Mouse (Mus musculus): Measurements from ENCODE around the gene Smyd3. TPM values are rescaled to one million over a fixed set of nuclear protein-coding genes. Genes with fewer than 3 reads are reported as not detected.
"Not testable (repeated sequence)": the region's sequence is repeated elsewhere in the genome, so short reads cannot be mapped to it uniquely, and the experiment has no call there.

Gene Smyd3
- polyA plus RNA-seq, 1 experiment from 2014 or later, result 11.3 TPM

GRCm38 (mm10) chr1:179302446-179303230 is 215.2 kb downstream of the Smyd3 start:
- H3K36me3 ChIP-seq (ENCODE audit: control insufficient read depth, insufficient read depth, low read length), result no peaks in the 10 kb centered on the region
- no peak overlapping the region for H3K4me3 ChIP-seq (ENCODE audit: control insufficient read depth in 1 of 2, insufficient read depth in 1 of 2, low read depth in 1 of 2, low read length in 2 of 2)
- no peak overlapping the region for H3K27ac ChIP-seq (replicated peaks in 1 of 2; ENCODE audit: control insufficient read depth in 1 of 2, insufficient read depth in 1 of 2, low read depth in 2 of 2, low read length in 2 of 2)
- H3K27me3 ChIP-seq (ENCODE audit: control insufficient read depth, insufficient read depth, low read length), result no peaks in the 10 kb centered on the region
- 83% methylated on average over 13 of the region's 13 CpGs for whole genome bisulfite sequencing
- no peaks in the 10 kb centered on the region for H3K9me3 ChIP-seq (ENCODE audit: control insufficient read depth, low read length)
- no peaks in the 10 kb centered on the region for H3K4me1 ChIP-seq (ENCODE audit: control insufficient read depth in 2 of 2, insufficient read depth in 2 of 2, low read length in 2 of 2)
- no peak overlapping the region for H3K4me2 ChIP-seq (ENCODE audit: low read length)
- no peak overlapping the region for H3K9ac ChIP-seq (ENCODE audit: low read length)
- ATAC-seq (ENCODE audit: insufficient number of reproducible peaks, insufficient read depth, low FRiP score, low read depth), result no peak

- WGBS, result 78% methylated on average over 6 of the region's 6 CpGs
- H3K27ac ChIP-seq (replicated peaks in 1 of 2; ENCODE audit: control insufficient read depth in 1 of 2, insufficient read depth in 1 of 2, low read depth in 2 of 2, low read length in 2 of 2), result no peak overlapping the region
- no peaks in the 10 kb centered on the region for H3K36me3 ChIP-seq (ENCODE audit: control insufficient read depth, insufficient read depth, low read length)
- peaks cover 1% of the 10 kb centered on the region for H3K9me3 ChIP-seq (ENCODE audit: control insufficient read depth, low read length)
- H3K4me3 ChIP-seq (ENCODE audit: control insufficient read depth in 1 of 2, insufficient read depth in 1 of 2, low read depth in 1 of 2, low read length in 2 of 2), result no peak overlapping the region
- H3K27me3 ChIP-seq (ENCODE audit: control insufficient read depth, insufficient read depth, low read length), result no peaks in the 10 kb centered on the region
- H3K9ac ChIP-seq (ENCODE audit: low read length), result no peak overlapping the region
- no peaks in the 10 kb centered on the region for H3K4me1 ChIP-seq (ENCODE audit: control insufficient read depth in 2 of 2, insufficient read depth in 2 of 2, low read length in 2 of 2)
- H3K4me2 ChIP-seq (ENCODE audit: low read length), result no peak overlapping the region
- ATAC-seq (ENCODE audit: insufficient number of reproducible peaks, insufficient read depth, low FRiP score, low read depth), result no peak
These were observed 222.2 kb downstream of the Smyd3 start for GRCm38 (mm10) chr1:179295626-179296025.

GRCm38 (mm10) chr1:179293772-179294353 is 224.0 kb downstream of the Smyd3 start:
- no peak for ATAC-seq (ENCODE audit: insufficient number of reproducible peaks, insufficient read depth, low FRiP score, low read depth)
- WGBS, result 88% methylated on average over 8 of the region's 8 CpGs

GRCm38 (mm10) chr1:179290181-179290580 is 227.7 kb downstream of the Smyd3 start:
- H3K4me1 ChIP-seq (ENCODE audit: control insufficient read depth in 2 of 2, insufficient read depth in 2 of 2, low read length in 2 of 2); ATAC-seq (ENCODE audit: insufficient number of reproducible peaks, insufficient read depth, low FRiP score, low read depth); H3K27me3 ChIP-seq (ENCODE audit: control insufficient read depth, insufficient read depth, low read length); H3K4me2 ChIP-seq (ENCODE audit: low read length); H3K36me3 ChIP-seq (ENCODE audit: control insufficient read depth, insufficient read depth, low read length); H3K9ac ChIP-seq (ENCODE audit: low read length); H3K4me3 ChIP-seq (ENCODE audit: control insufficient read depth in 1 of 2, insufficient read depth in 1 of 2, low read depth in 1 of 2, low read length in 2 of 2); H3K9me3 ChIP-seq (ENCODE audit: control insufficient read depth, low read length): not testable (repeated sequence)
- 69% methylated on average over 6 of the region's 6 CpGs for WGBS
- H3K27ac ChIP-seq (replicated peaks in 1 of 2; ENCODE audit: control insufficient read depth in 1 of 2, insufficient read depth in 1 of 2, low read depth in 2 of 2, low read length in 2 of 2), result peak overlapping the region; percentile 68 to 71

More at GRCm38 (mm10) chr1:179293772-179294353, 224.0 kb downstream of the Smyd3 start:
- peaks cover 7% of the 10 kb centered on the region for H3K9me3 ChIP-seq (ENCODE audit: control insufficient read depth, low read length)
- H3K27me3 ChIP-seq (ENCODE audit: control insufficient read depth, insufficient read depth, low read length), result no peaks in the 10 kb centered on the region
- no peak overlapping the region for H3K4me2 ChIP-seq (ENCODE audit: low read length)
- no peak overlapping the region for H3K27ac ChIP-seq (replicated peaks in 1 of 2; ENCODE audit: control insufficient read depth in 1 of 2, insufficient read depth in 1 of 2, low read depth in 2 of 2, low read length in 2 of 2)
- H3K36me3 ChIP-seq (ENCODE audit: control insufficient read depth, insufficient read depth, low read length), result no peaks in the 10 kb centered on the region
- H3K4me1 ChIP-seq (ENCODE audit: control insufficient read depth in 2 of 2, insufficient read depth in 2 of 2, low read length in 2 of 2), result peaks cover 0 to 9% of the 10 kb centered on the region in 2 experiments; a peak in 2 of 4 replicates
- H3K4me3 ChIP-seq (ENCODE audit: control insufficient read depth in 1 of 2, insufficient read depth in 1 of 2, low read depth in 1 of 2, low read length in 2 of 2), result no peak overlapping the region
- no peak overlapping the region for H3K9ac ChIP-seq (ENCODE audit: low read length)

GRCm38 (mm10) chr1:179289744-179290143 is 228.1 kb downstream of the Smyd3 start:
- ATAC-seq (ENCODE audit: insufficient number of reproducible peaks, insufficient read depth, low FRiP score, low read depth), result no peak
- Histone ChIP-seq H3K4me2 (ENCODE audit: low read length) (0 out of 2 replicates have a peak overlapping the region, but pooled peaks have one; percentile 11), H3K9me3 (ENCODE audit: control insufficient read depth, low read length) (peaks cover 7% of the 10 kb centered on the region), H3K4me1 (ENCODE audit: control insufficient read depth in 2 of 2, insufficient read depth in 2 of 2, low read length in 2 of 2) (peaks cover 0 to 9% of the 10 kb centered on the region in 2 experiments; a peak in 2 of 4 replicates), H3K27ac (replicated peaks in 1 of 2; ENCODE audit: control insufficient read depth in 1 of 2, insufficient read depth in 1 of 2, low read depth in 2 of 2, low read length in 2 of 2) (peak overlapping the region; percentile 68 to 71), H3K27me3 (ENCODE audit: control insufficient read depth, insufficient read depth, low read length) (no peaks in the 10 kb centered on the region), H3K4me3 (ENCODE audit: control insufficient read depth in 1 of 2, insufficient read depth in 1 of 2, low read depth in 1 of 2, low read length in 2 of 2) (no peak overlapping the region), H3K36me3 (ENCODE audit: control insufficient read depth, insufficient read depth, low read length) (no peaks in the 10 kb centered on the region), H3K9ac (ENCODE audit: low read length) (no peak overlapping the region)
- WGBS, result 44% methylated on average over 3 of the region's 3 CpGs

- H3K4me2 ChIP-seq (ENCODE audit: low read length), result no peak overlapping the region
- 93% methylated on average over 6 of the region's 6 CpGs for WGBS
- peaks cover 11 to 32% of the 10 kb centered on the region in 2 experiments for H3K4me1 ChIP-seq (ENCODE audit: control insufficient read depth in 2 of 2, insufficient read depth in 2 of 2, low read length in 2 of 2)
- H3K27ac ChIP-seq (replicated peaks in 1 of 2; ENCODE audit: control insufficient read depth in 1 of 2, insufficient read depth in 1 of 2, low read depth in 2 of 2, low read length in 2 of 2), result no peak overlapping the region
- no peak overlapping the region for H3K4me3 ChIP-seq (ENCODE audit: control insufficient read depth in 1 of 2, insufficient read depth in 1 of 2, low read depth in 1 of 2, low read length in 2 of 2)
- no peaks in the 10 kb centered on the region for H3K36me3 ChIP-seq (ENCODE audit: control insufficient read depth, insufficient read depth, low read length)
- no peaks in the 10 kb centered on the region for H3K27me3 ChIP-seq (ENCODE audit: control insufficient read depth, insufficient read depth, low read length)
- H3K9me3 ChIP-seq (ENCODE audit: control insufficient read depth, low read length), result peaks cover 7% of the 10 kb centered on the region
- ATAC-seq (ENCODE audit: insufficient number of reproducible peaks, insufficient read depth, low FRiP score, low read depth), result no peak
- no peak overlapping the region for H3K9ac ChIP-seq (ENCODE audit: low read length)
These were observed 231.1 kb downstream of the Smyd3 start for GRCm38 (mm10) chr1:179286748-179287147.

GRCm38 (mm10) chr1:179282821-179283220 is 235.0 kb downstream of the Smyd3 start:
- ATAC-seq (ENCODE audit: insufficient number of reproducible peaks, insufficient read depth, low FRiP score, low read depth), result 0 out of 2 replicates have a peak, but pooled peaks have one; percentile 46
- H3K27ac ChIP-seq (replicated peaks in 1 of 2; ENCODE audit: control insufficient read depth in 1 of 2, insufficient read depth in 1 of 2, low read depth in 2 of 2, low read length in 2 of 2), result peak overlapping the region; percentile 26 to 86
- 0 out of 2 replicates have a peak overlapping the region, but pooled peaks have one; percentile 41 for H3K9ac ChIP-seq (ENCODE audit: low read length)
- no peaks in the 10 kb centered on the region for H3K27me3 ChIP-seq (ENCODE audit: control insufficient read depth, insufficient read depth, low read length)
- peak overlapping the region; percentile 34; the same call in 1 of the 2 replicates for H3K4me2 ChIP-seq (ENCODE audit: low read length)
- peaks cover 14 to 30% of the 10 kb centered on the region in 2 experiments for H3K4me1 ChIP-seq (ENCODE audit: control insufficient read depth in 2 of 2, insufficient read depth in 2 of 2, low read length in 2 of 2)
- WGBS, result 25% methylated on average over 5 of the region's 5 CpGs
- no peak overlapping the region for H3K4me3 ChIP-seq (ENCODE audit: control insufficient read depth in 1 of 2, insufficient read depth in 1 of 2, low read depth in 1 of 2, low read length in 2 of 2)
- no peaks in the 10 kb centered on the region for H3K36me3 ChIP-seq (ENCODE audit: control insufficient read depth, insufficient read depth, low read length)
- no peaks in the 10 kb centered on the region for H3K9me3 ChIP-seq (ENCODE audit: control insufficient read depth, low read length)

All from heart, embryonic 14.5 days (tissue).